In genomic region chr5:142423141-142423540, GRCm38 (mm10) we compare ENCODE assay signal across 20 mouse cellular contexts. TPM values are rescaled to one million over a fixed set of nuclear protein-coding genes. Genes with fewer than 3 reads are reported as not detected.
A peak's percentile ranks its signal among the peaks of the same experiment; 100 is the strongest.
DNase-seq lines count a peak whose midpoint lies in the region; ATAC-seq lines count a peak whose summit lies in the region.
"Had no signal": no experiment of that assay in that cellular context is flagged by ENCODE, and none has a peak within 500 bp of the region (broad histone marks: within the 10 kb centered on the region; RNA-seq: fewer than 3 reads in every experiment).

No protein-coding gene starts in this region.

- WGBS in forebrain, embryonic 15.5 days = 71% methylated on average over 10 of the region's 10 CpGs
- WGBS in forebrain, embryonic 11.5 days = 90% methylated on average over 10 of the region's 10 CpGs
- 69% methylated on average over 10 of the region's 10 CpGs for WGBS in hindbrain, embryonic 14.5 days
- WGBS in hindbrain, embryonic 10.5 days = 93% methylated on average over 10 of the region's 10 CpGs
- 70% methylated on average over 10 of the region's 10 CpGs for WGBS in midbrain, embryonic 14.5 days
- WGBS in midbrain, embryonic 16.5 days = 73% methylated on average over 10 of the region's 10 CpGs

- H3K4me1 ChIP-seq in forebrain, embryonic 15.5 days = peaks cover 37% of the 10 kb centered on the region
- H3K4me1 ChIP-seq in forebrain, embryonic 11.5 days (replicated peaks; ENCODE audit: control insufficient read depth, insufficient read depth, low read length) = no peaks in the 10 kb centered on the region; the same call in 1 of the 2 replicates
- peaks cover 33% of the 10 kb centered on the region for H3K4me1 ChIP-seq in hindbrain, embryonic 14.5 days (replicated peaks; ENCODE audit: control insufficient read depth, insufficient read depth, low read length)
- H3K4me1 ChIP-seq in hindbrain, embryonic 10.5 days (replicated peaks) = peaks cover 46% of the 10 kb centered on the region
- H3K4me1 ChIP-seq in midbrain, embryonic 14.5 days (ENCODE audit: control insufficient read depth, insufficient read depth, low read length) = peaks cover 7% of the 10 kb centered on the region; the same call in 1 of the 2 replicates
- H3K4me1 ChIP-seq in midbrain, embryonic 16.5 days (ENCODE audit: control insufficient read depth, insufficient read depth, low read length) = peaks cover 25% of the 10 kb centered on the region

- DNase-seq in forebrain, embryonic 11.5 days (ENCODE audit: low spot score) = no peak
- DNase-seq in hindbrain, embryonic 14.5 days (ENCODE audit: low spot score) = no peak
- DNase-seq in hindbrain, embryonic 10.5 days (ENCODE audit: low spot score) = no peak
- no peak for DNase-seq in midbrain, embryonic 14.5 days
- DNase-seq: adrenal gland, adult 2 months; cerebellum, adult 11-12 months; gastrocnemius, postnatal 14 days; heart, adult 18-20 months; kidney, adult 18-20 months; kidney, postnatal 4 days; liver, embryonic 13.5 days; lung, adult 2 months; lung, postnatal 14 days; thymus, adult 2 months; thymus, postnatal 4 days had no signal

- no peaks in the 10 kb centered on the region for H3K36me3 ChIP-seq in forebrain, embryonic 15.5 days
- H3K36me3 ChIP-seq in forebrain, embryonic 11.5 days (ENCODE audit: control insufficient read depth, insufficient read depth, low read length) = no peaks in the 10 kb centered on the region; the same call in 1 of the 2 replicates
- H3K36me3 ChIP-seq in hindbrain, embryonic 14.5 days (replicated peaks; ENCODE audit: control insufficient read depth, insufficient read depth) = 0 out of 2 replicates have a peak, but pooled peaks cover 4% of the 10 kb centered on the region
- peaks cover 61% of the 10 kb centered on the region for H3K36me3 ChIP-seq in hindbrain, embryonic 10.5 days
- peaks cover 6% of the 10 kb centered on the region; the same call in 1 of the 2 replicates for H3K36me3 ChIP-seq in midbrain, embryonic 14.5 days (ENCODE audit: control insufficient read depth, insufficient read depth, low read length)
- no peaks in the 10 kb centered on the region for H3K36me3 ChIP-seq in midbrain, embryonic 16.5 days (ENCODE audit: control insufficient read depth, insufficient read depth, low read length)

- H3K27me3 ChIP-seq in forebrain, embryonic 15.5 days = no peaks in the 10 kb centered on the region
- no peaks in the 10 kb centered on the region for H3K27me3 ChIP-seq in forebrain, embryonic 11.5 days (ENCODE audit: control insufficient read depth, insufficient read depth, low read length)
- H3K27me3 ChIP-seq in hindbrain, embryonic 14.5 days (ENCODE audit: control insufficient read depth, insufficient read depth, low read length) = no peaks in the 10 kb centered on the region
- H3K27me3 ChIP-seq in hindbrain, embryonic 10.5 days (ENCODE audit: insufficient read depth, poor library complexity, severe bottlenecking) = no peaks in the 10 kb centered on the region
- no peaks in the 10 kb centered on the region for H3K27me3 ChIP-seq in midbrain, embryonic 14.5 days (ENCODE audit: control insufficient read depth, insufficient read depth, low read length)
- H3K27me3 ChIP-seq in midbrain, embryonic 16.5 days (ENCODE audit: control insufficient read depth, insufficient read depth, low read depth, low read length) = no peaks in the 10 kb centered on the region
- H3K27me3 ChIP-seq: embryonic facial prominence, embryonic 15.5 days; liver, embryonic 13.5 days had no signal

- ATAC-seq in forebrain, embryonic 15.5 days (replicated peaks) = no peak
- no peak for ATAC-seq in forebrain, embryonic 11.5 days (replicated peaks; ENCODE audit: low FRiP score)
- no peak for ATAC-seq in hindbrain, embryonic 14.5 days (ENCODE audit: low FRiP score)
- no peak for ATAC-seq in midbrain, embryonic 14.5 days (ENCODE audit: low FRiP score, low TSS enrichment)
- ATAC-seq in midbrain, embryonic 16.5 days = no peak

- H3K4me2 ChIP-seq in forebrain, embryonic 15.5 days (replicated peaks) = no peak overlapping the region
- H3K4me2 ChIP-seq in forebrain, embryonic 11.5 days (ENCODE audit: low read depth, low read length, severe bottlenecking) = no peak overlapping the region
- no peak overlapping the region for H3K4me2 ChIP-seq in hindbrain, embryonic 14.5 days (replicated peaks)
- H3K4me2 ChIP-seq in midbrain, embryonic 14.5 days (ENCODE audit: low read length) = no peak overlapping the region
- no peak overlapping the region for H3K4me2 ChIP-seq in midbrain, embryonic 16.5 days (ENCODE audit: low read length)
- H3K4me2 ChIP-seq: embryonic facial prominence, embryonic 15.5 days; liver, embryonic 13.5 days had no signal

- H3K9me3 ChIP-seq in forebrain, embryonic 15.5 days = no peaks in the 10 kb centered on the region
- H3K9me3 ChIP-seq in forebrain, embryonic 11.5 days (ENCODE audit: control insufficient read depth, low read length) = no peaks in the 10 kb centered on the region
- no peaks in the 10 kb centered on the region for H3K9me3 ChIP-seq in hindbrain, embryonic 14.5 days (ENCODE audit: control insufficient read depth, low read length)
- H3K9me3 ChIP-seq in hindbrain, embryonic 10.5 days = no peaks in the 10 kb centered on the region
- H3K9me3 ChIP-seq in midbrain, embryonic 14.5 days (ENCODE audit: control insufficient read depth, low read length) = no peaks in the 10 kb centered on the region
- H3K9me3 ChIP-seq in midbrain, embryonic 16.5 days (replicated peaks; ENCODE audit: control insufficient read depth, low read length, poor library complexity, severe bottlenecking) = no peaks in the 10 kb centered on the region
- H3K9me3 ChIP-seq: embryonic facial prominence, embryonic 15.5 days; liver, embryonic 13.5 days had no signal

- H3K9ac ChIP-seq in forebrain, embryonic 15.5 days (replicated peaks) = no peak overlapping the region
- no peak overlapping the region for H3K9ac ChIP-seq in forebrain, embryonic 11.5 days (ENCODE audit: low read length)
- 0 out of 2 replicates have a peak overlapping the region, but pooled peaks have one; percentile 3 for H3K9ac ChIP-seq in hindbrain, embryonic 14.5 days
- H3K9ac ChIP-seq in midbrain, embryonic 14.5 days (replicated peaks; ENCODE audit: low read length) = no peak overlapping the region
- H3K9ac ChIP-seq in midbrain, embryonic 16.5 days (ENCODE audit: low read depth, low read length) = no peak overlapping the region
- H3K9ac ChIP-seq: embryonic facial prominence, embryonic 15.5 days; liver, embryonic 13.5 days had no signal

- H3K4me3 ChIP-seq in forebrain, embryonic 15.5 days = no peak overlapping the region
- H3K4me3 ChIP-seq in forebrain, embryonic 11.5 days (ENCODE audit: low read depth, low read length) = no peak overlapping the region
- no peak overlapping the region for H3K4me3 ChIP-seq in hindbrain, embryonic 14.5 days (replicated peaks; ENCODE audit: low read length)
- H3K4me3 ChIP-seq in hindbrain, embryonic 10.5 days = no peak overlapping the region
- H3K4me3 ChIP-seq in midbrain, embryonic 14.5 days (replicated peaks; ENCODE audit: low read depth, low read length) = no peak overlapping the region
- H3K4me3 ChIP-seq in midbrain, embryonic 16.5 days (ENCODE audit: low read depth, low read length) = no peak overlapping the region
- H3K4me3 ChIP-seq: embryonic facial prominence, embryonic 15.5 days; left cerebral cortex, adult 2 months; liver, embryonic 13.5 days had no signal

- H3K27ac ChIP-seq in forebrain, embryonic 15.5 days (replicated peaks) = peak overlapping the region; percentile 5; the same call in 1 of the 2 replicates
- H3K27ac ChIP-seq in forebrain, embryonic 11.5 days (ENCODE audit: low read depth, low read length) = no peak overlapping the region
- peak overlapping the region; percentile 32; the same call in 1 of the 2 replicates for H3K27ac ChIP-seq in hindbrain, embryonic 14.5 days
- no peak overlapping the region for H3K27ac ChIP-seq in hindbrain, embryonic 10.5 days
- peak overlapping the region; percentile 26; the same call in 1 of the 2 replicates for H3K27ac ChIP-seq in midbrain, embryonic 14.5 days (replicated peaks; ENCODE audit: low read depth, low read length)
- no peak overlapping the region for H3K27ac ChIP-seq in midbrain, embryonic 16.5 days (ENCODE audit: low read length)
- H3K27ac ChIP-seq: embryonic facial prominence, embryonic 15.5 days; left cerebral cortex, adult 2 months; liver, embryonic 13.5 days; stomach, postnatal 0 days had no signal

RNA-seq across cellular contexts. Expression of gene Foxk1, which starts 21.8 kb away (rescaled TPM):
- 3.9 TPM in 2 replicates for polyA plus RNA-seq in forebrain, embryonic 15.5 days (2015; fragmentation: Nextera tagmentation; extraction: Ambion mirVana)
- 5.0 and 6.1 TPM in 2 replicates for polyA plus RNA-seq in forebrain, embryonic 11.5 days (2014; fragmentation: Nextera tagmentation; extraction: Ambion mirVana)
- 5.4 and 5.9 TPM in 2 replicates for polyA plus RNA-seq in hindbrain, embryonic 14.5 days (2014; fragmentation: Nextera tagmentation; extraction: Ambion mirVana)
- polyA plus RNA-seq in hindbrain, embryonic 10.5 days (2016; fragmentation: Nextera tagmentation; extraction: Ambion mirVana) = 5.2 and 5.5 TPM in 2 replicates
- polyA plus RNA-seq in midbrain, embryonic 14.5 days (2014; fragmentation: Nextera tagmentation; extraction: Ambion mirVana) = 4.2 and 4.6 TPM in 2 replicates
- 6.0 and 6.7 TPM in 2 replicates for polyA plus RNA-seq in midbrain, embryonic 16.5 days (2015; fragmentation: Nextera tagmentation; extraction: Ambion mirVana)

RNA-seq across cellular contexts. Expression of gene Ap5z1, which starts 40.6 kb away (rescaled TPM):
- polyA plus RNA-seq in forebrain, embryonic 15.5 days (2015; fragmentation: Nextera tagmentation; extraction: Ambion mirVana) = 15.0 and 15.1 TPM in 2 replicates
- polyA plus RNA-seq in forebrain, embryonic 11.5 days (2014; fragmentation: Nextera tagmentation; extraction: Ambion mirVana) = 12.8 and 13.1 TPM in 2 replicates
- 12.6 and 12.9 TPM in 2 replicates for polyA plus RNA-seq in hindbrain, embryonic 14.5 days (2014; fragmentation: Nextera tagmentation; extraction: Ambion mirVana)
- 13.5 and 16.9 TPM in 2 replicates for polyA plus RNA-seq in hindbrain, embryonic 10.5 days (2016; fragmentation: Nextera tagmentation; extraction: Ambion mirVana)
- polyA plus RNA-seq in midbrain, embryonic 14.5 days (2014; fragmentation: Nextera tagmentation; extraction: Ambion mirVana) = 12.6 and 13.9 TPM in 2 replicates
- polyA plus RNA-seq in midbrain, embryonic 16.5 days (2015; fragmentation: Nextera tagmentation; extraction: Ambion mirVana) = 12.2 and 14.1 TPM in 2 replicates

Comparison
In these comparisons a context has a peak if more than half of its experiments do, and no peak if none do; other contexts are left out.
1. H3K27ac ChIP-seq: peak in forebrain, embryonic 15.5 days (single experiment), hindbrain, embryonic 14.5 days (single experiment) and midbrain, embryonic 14.5 days (single experiment); none in forebrain, embryonic 11.5 days (single experiment), hindbrain, embryonic 10.5 days (single experiment) and midbrain, embryonic 16.5 days (single experiment).